ENCODE assay signal across 7 mouse cellular contexts in the genomic region with DNA sequence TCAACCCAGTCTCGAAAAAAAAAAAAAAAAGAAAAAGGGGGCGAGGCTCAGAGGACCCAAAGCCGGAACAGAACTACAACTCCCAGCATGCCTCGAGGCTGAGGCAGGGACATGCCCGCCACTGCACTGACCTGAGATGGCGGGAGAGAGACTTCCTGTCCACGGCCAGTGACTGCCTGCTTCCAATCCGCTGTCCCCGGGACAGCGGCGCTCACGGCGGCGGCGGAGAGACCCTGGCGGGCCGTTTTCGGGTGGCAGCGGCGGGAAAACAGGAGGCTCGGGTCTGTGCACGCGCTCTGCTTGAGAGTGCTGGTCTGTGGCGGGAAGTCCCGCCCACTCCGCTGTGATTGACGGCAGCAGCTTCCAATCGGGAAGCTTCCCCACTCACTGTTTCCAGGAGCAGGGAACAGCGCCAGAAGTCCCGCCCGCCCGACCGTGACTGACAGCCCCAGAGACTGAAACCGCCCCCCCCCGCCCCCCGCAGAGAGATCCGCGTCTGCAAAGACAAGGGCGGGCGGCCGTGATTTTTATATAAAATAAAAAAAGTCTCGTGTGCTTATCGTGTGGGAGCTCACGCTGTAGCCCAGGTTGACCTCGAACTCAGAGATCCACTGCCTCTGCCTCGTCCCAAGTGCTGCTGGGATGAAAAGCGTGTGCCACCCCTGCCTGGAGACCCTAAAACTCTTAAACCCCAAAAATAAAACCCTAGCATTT. TPM values are rescaled to one million over a fixed set of nuclear protein-coding genes. Genes with fewer than 3 reads are reported as not detected.
A peak's percentile ranks its signal among the peaks of the same experiment; 100 is the strongest.
DNase-seq lines count a peak whose midpoint lies in the region; ATAC-seq lines count a peak whose summit lies in the region.

No protein-coding gene starts in this region.

- peak overlapping the region; percentile 45 for H3K4me2 ChIP-seq in embryonic facial prominence, embryonic 11.5 days (ENCODE audit: low read depth, low read length)
- peak overlapping the region; percentile 61 for H3K4me2 ChIP-seq in midbrain, embryonic 13.5 days (replicated peaks)

- peak overlapping the region; percentile 71 for H3K4me3 ChIP-seq in embryonic facial prominence, embryonic 11.5 days (ENCODE audit: low read depth, low read length)
- peak overlapping the region; percentile 75 for H3K4me3 ChIP-seq in limb, embryonic 10.5 days
- peak overlapping the region; percentile 79 for H3K4me3 ChIP-seq in midbrain, embryonic 13.5 days (replicated peaks)

- peak; percentile 99 for DNase-seq in adrenal gland, postnatal 14 days
- DNase-seq in embryonic facial prominence, embryonic 11.5 days (ENCODE audit: low spot score): peak; percentile 96
- DNase-seq in kidney, adult 11 months: peak; percentile 97
- DNase-seq in limb, embryonic 10.5 days (ENCODE audit: low spot score): peak; percentile 98
- peak; percentile 99 for DNase-seq in spleen, adult 12 weeks (ENCODE audit: low spot score)

- H3K27ac ChIP-seq in embryonic facial prominence, embryonic 11.5 days (replicated peaks; ENCODE audit: low read depth, low read length): peak overlapping the region; percentile 90
- peak overlapping the region; percentile 99 for H3K27ac ChIP-seq in limb, embryonic 10.5 days
- H3K27ac ChIP-seq in midbrain, embryonic 13.5 days: peak overlapping the region; percentile 90

- under 1% methylated on average over 46 of the region's 47 CpGs for WGBS in embryonic facial prominence, embryonic 11.5 days
- WGBS in limb, embryonic 10.5 days: under 1% methylated on average over 47 of the region's 47 CpGs
- under 1% methylated on average over 46 of the region's 47 CpGs for WGBS in midbrain, embryonic 13.5 days

- no peaks in the 10 kb centered on the region for H3K27me3 ChIP-seq in embryonic facial prominence, embryonic 11.5 days (ENCODE audit: control insufficient read depth, insufficient read depth, low read length)
- no peaks in the 10 kb centered on the region for H3K27me3 ChIP-seq in limb, embryonic 10.5 days (ENCODE audit: low read depth, poor library complexity, severe bottlenecking)
- H3K27me3 ChIP-seq in midbrain, embryonic 13.5 days: no peaks in the 10 kb centered on the region

- H3K36me3 ChIP-seq in embryonic facial prominence, embryonic 11.5 days (replicated peaks; ENCODE audit: control insufficient read depth, insufficient read depth, low read depth, low read length): no peaks in the 10 kb centered on the region
- H3K36me3 ChIP-seq in limb, embryonic 10.5 days: 0 out of 2 replicates have a peak, but pooled peaks cover 2% of the 10 kb centered on the region
- no peaks in the 10 kb centered on the region for H3K36me3 ChIP-seq in midbrain, embryonic 13.5 days

- H3K9ac ChIP-seq in embryonic facial prominence, embryonic 11.5 days (replicated peaks; ENCODE audit: low read length): peak overlapping the region; percentile 88
- peak overlapping the region; percentile 86 for H3K9ac ChIP-seq in midbrain, embryonic 13.5 days (replicated peaks)

- H3K9me3 ChIP-seq in embryonic facial prominence, embryonic 11.5 days (replicated peaks; ENCODE audit: control insufficient read depth, low read length): no peaks in the 10 kb centered on the region
- H3K9me3 ChIP-seq in limb, embryonic 10.5 days (replicated peaks): no peaks in the 10 kb centered on the region
- H3K9me3 ChIP-seq in midbrain, embryonic 13.5 days: no peaks in the 10 kb centered on the region

- H3K4me1 ChIP-seq in embryonic facial prominence, embryonic 11.5 days (ENCODE audit: control insufficient read depth, insufficient read depth, low read length): no peaks in the 10 kb centered on the region
- H3K4me1 ChIP-seq in limb, embryonic 10.5 days: peaks cover 7% of the 10 kb centered on the region
- peaks cover 5% of the 10 kb centered on the region; the same call in 1 of the 2 replicates for H3K4me1 ChIP-seq in midbrain, embryonic 13.5 days (replicated peaks)

- peak; percentile 99 for ATAC-seq in embryonic facial prominence, embryonic 11.5 days (replicated peaks; ENCODE audit: insufficient number of reproducible peaks, low FRiP score, low TSS enrichment, low read depth)
- ATAC-seq in granulocyte monocyte progenitor cell, adult 5-6 weeks (replicated peaks; ENCODE audit: poor library complexity, severe bottlenecking): peak; percentile 95
- ATAC-seq in midbrain, embryonic 13.5 days: peak; percentile 99

RNA-seq across cellular contexts. Expression of a gene that starts 33.1 kb away (rescaled TPM):
- total RNA-seq in adrenal gland, postnatal 14 days (2021): 136 and 152 TPM in 2 replicates
- polyA plus RNA-seq in embryonic facial prominence, embryonic 11.5 days (2014; fragmentation: Nextera tagmentation; extraction: Ambion mirVana): 73.0 and 79.7 TPM in 2 replicates
- total RNA-seq in granulocyte monocyte progenitor cell, adult 5-6 weeks (2014; fragmentation: Nextera tagmentation): 133 and 140 TPM in 2 replicates
- 139 and 153 TPM in 2 replicates for total RNA-seq in granulocyte monocyte progenitor cell, adult 5-6 weeks (2017)
- 58.4 and 65.6 TPM in 2 replicates for polyA plus RNA-seq in limb, embryonic 10.5 days (2016; fragmentation: Nextera tagmentation; extraction: Ambion mirVana)
- 58.6 and 66.7 TPM in 2 replicates for polyA plus RNA-seq in midbrain, embryonic 13.5 days (2015; fragmentation: Nextera tagmentation; extraction: Ambion mirVana)

RNA-seq across cellular contexts. Expression of a gene that starts 42.0 kb away (rescaled TPM):
- 0.23 TPM in 1 of 2 replicates, not detected in the other for total RNA-seq in adrenal gland, postnatal 14 days (2021)
- polyA plus RNA-seq in embryonic facial prominence, embryonic 11.5 days (2014; fragmentation: Nextera tagmentation; extraction: Ambion mirVana): not detected in 2 replicates
- total RNA-seq in granulocyte monocyte progenitor cell, adult 5-6 weeks (2014; fragmentation: Nextera tagmentation): not detected in 2 replicates
- total RNA-seq in granulocyte monocyte progenitor cell, adult 5-6 weeks (2017): not detected in 2 replicates
- polyA plus RNA-seq in limb, embryonic 10.5 days (2016; fragmentation: Nextera tagmentation; extraction: Ambion mirVana): not detected in 2 replicates
- not detected in 2 replicates for polyA plus RNA-seq in midbrain, embryonic 13.5 days (2015; fragmentation: Nextera tagmentation; extraction: Ambion mirVana)

Comparison
In these comparisons a context has a peak if more than half of its experiments do, and no peak if none do; other contexts are left out.
1. Peak in every context shown above with its lines: DNase-seq, ATAC-seq, H3K4me3 ChIP-seq and H3K27ac ChIP-seq.